Mouse (Mus musculus): ENCODE results near the gene Klhdc3.

Gene Klhdc3

DNA sequence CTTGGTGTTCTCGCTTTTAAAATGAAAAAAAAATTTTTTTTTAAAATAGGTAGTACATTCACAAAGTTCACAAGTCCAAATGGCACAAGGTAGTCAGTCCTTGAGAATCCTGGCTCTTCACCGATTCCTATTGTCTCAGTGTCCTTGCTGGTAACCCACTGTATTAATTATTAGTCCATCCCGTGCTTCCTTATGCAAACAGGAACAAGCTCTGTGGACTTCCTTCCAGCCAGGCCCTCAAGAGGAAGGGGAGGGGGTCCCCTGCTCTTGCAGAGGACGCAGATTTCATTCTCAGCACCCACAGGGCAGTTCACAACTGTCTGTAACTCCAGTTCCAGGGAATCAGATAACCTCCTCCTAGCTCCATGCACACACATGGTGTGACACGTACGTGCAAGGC, 24.7 kb downstream of the Klhdc3 start:
- DNase-seq (ENCODE audit: low spot score) = peak; percentile 84

- DNase-seq (ENCODE audit: low spot score) = peak; percentile 50
These were observed 28.8 kb downstream of the Klhdc3 start for GRCm38 (mm10) chr17:46651755-46652547.

GRCm38 (mm10) chr17:46651292-46651691, 29.4 kb downstream of the Klhdc3 start:
- DNase-seq (ENCODE audit: low spot score) = no peak

DNA sequence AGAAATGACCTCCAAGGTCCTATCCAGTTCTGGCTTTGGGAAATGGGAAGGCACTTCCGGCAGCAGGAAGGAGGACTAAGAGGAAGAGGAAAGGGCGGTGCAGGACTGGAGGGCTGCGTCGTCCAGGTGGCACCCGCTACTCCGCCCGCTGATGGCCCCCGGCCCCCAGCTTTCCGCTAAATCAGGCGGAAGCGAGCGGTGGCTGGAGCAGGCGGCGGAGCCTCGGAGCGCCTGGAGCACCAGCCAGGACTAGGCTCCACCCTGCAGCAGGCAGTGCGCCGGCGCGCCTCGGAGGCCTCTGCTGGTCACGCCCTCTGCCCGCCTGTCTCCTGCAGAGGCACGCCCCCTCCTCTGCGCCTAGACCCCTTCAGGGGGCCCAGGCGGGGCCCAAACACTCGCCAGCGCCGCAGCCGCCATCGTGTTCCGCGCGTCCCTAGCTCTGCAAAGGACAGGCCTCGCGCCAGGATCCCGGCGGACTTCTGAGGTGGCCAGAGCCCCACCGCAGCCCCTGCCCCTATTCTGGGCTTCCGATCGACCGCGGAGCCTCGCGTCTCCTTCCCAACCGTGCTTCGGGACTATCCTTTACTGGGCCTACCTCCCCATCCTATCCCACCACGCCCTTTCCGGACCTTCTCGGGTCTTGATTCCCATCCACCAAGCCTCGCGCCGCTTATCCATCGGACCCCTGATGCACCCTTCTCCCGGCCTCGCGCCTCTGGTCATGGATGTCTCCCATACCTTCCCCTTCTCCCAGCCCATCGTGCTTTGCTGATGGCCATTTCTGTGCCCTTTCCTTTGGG, 30.3 kb downstream of the Klhdc3 start, which contains the start of gene Cul7:
Gene Cul7 (plus strand): TSS at position 106 of the 800 bp plus-strand sequence.
- peak; percentile 96 for DNase-seq (ENCODE audit: low spot score)

DNA sequence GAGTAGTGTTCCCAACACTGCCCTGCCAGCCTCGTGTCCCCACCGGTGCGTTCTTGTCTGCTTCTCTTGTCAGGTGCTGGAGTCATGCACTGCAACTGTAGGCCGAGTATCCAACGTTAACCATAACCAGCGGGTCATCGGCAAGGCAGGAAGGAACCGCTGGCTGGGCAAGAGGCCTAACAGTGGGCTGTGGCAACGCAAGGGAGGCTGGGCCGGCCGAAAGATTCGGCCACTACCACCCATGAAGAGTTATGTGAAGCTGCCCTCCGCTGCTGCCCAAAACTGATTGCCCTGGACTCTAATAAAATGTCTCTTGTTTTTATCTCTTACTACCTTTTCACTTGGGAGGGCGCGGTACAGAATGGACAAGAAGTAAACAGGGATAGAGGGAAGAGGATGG, 30.9 kb downstream of the Klhdc3 start:
- no peak for DNase-seq (ENCODE audit: low spot score)

GRCm38 (mm10) chr17:46648436-46648835, 32.3 kb downstream of the Klhdc3 start:
- DNase-seq (ENCODE audit: low spot score) = no peak

DNA sequence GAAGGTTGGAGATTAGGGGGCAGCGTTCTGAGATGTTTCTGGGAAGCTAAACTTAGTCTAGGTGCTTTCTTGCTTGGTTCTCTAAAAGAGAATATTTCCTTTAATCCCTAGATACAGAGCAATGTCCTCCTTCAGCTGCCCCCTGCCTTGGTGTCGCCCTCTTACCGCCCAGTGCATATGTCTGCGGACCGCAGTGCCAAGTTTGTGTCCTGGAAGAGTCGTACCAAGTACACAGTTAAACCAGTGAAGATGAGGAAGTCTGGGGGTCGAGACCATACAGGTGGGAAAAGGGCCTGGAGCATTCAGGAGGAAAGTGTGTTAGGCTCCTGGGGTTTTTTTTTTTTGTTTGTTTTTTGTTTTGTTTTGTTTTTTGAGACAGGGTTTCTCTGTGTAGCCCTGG, 33.4 kb downstream of the Klhdc3 start:
- no peak for DNase-seq (ENCODE audit: low spot score)

GRCm38 (mm10) chr17:46646322-46646662, 34.4 kb downstream of the Klhdc3 start:
- no peak for DNase-seq (ENCODE audit: low spot score)

DNA sequence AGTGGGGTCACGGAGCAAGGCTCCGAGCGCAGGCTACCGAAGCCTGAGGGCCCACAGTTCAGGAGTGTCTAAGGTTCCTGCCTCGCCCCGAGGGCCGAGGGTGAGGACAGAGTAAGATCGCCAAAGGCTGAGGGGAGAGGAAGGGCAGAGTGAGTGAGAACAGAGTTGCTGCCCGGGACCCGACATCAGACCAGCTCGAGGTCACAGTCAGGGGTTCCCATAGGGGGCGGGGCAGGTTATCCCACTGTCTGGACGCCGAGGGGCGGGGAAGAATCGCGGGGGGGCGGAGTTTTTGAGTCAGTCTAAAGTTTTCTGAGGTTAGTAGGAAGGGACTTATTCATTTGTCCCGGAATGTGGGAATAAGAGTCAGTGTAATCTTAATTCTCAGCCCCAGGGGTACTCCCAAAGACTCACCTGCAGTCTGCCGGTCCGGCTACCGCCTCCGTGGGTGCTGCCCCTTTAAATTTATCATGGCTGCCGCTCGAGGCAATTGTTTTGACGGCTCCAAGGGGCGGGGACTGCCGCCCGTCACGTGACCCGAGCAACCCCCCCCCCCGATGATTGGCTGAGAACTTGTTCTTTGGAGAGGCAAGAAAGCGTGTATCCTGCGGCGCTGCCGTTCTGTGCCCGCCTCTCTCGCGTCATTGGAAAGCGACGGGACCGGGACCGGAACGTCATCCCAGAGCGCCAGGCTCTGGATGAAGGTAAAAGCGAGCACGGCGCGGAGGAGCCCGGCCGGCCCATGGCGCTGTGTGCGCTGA, 35.0 kb downstream of the Klhdc3 start, which contains the start of the genes Klc4 and Mrpl2:
Gene Klc4 (minus strand): TSS at position 462 of the 761 bp plus-strand sequence.
Gene Mrpl2 (plus strand): TSS at position 669 of the 761 bp plus-strand sequence.
- peak; percentile 99 for DNase-seq (ENCODE audit: low spot score)

DNA sequence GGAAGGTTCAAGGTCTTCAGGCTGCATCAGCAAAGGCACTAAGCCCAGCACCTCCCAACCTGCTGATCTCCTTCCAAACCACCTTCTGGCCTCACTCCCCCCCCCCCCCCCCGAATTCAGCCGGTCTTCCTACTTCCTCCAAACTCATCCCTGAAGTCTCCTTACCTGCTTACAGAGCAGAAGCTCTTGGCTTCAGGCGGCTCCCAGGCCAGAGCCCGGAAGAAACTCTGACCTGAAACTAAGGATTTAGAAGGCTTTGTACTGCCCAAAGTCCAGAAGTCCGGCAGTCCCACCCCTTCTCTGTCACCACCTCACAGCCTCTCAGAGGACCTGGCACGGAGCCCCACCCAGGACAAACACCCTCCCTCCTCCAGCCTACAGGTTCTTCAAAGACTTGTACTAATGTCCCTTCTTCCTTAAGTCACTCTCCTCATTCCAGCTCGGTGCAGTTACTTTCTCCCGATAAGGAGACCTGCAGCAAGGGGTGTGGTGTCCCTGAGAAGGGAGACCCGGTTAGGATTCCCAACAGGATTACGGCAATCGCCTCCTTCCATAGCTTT, 35.7 kb downstream of the Klhdc3 start:
- peak; percentile 87 for DNase-seq (ENCODE audit: low spot score)

GRCm38 (mm10) chr17:46644152-46644805, 36.4 kb downstream of the Klhdc3 start:
- no peak for DNase-seq (ENCODE audit: low spot score)

DNA sequence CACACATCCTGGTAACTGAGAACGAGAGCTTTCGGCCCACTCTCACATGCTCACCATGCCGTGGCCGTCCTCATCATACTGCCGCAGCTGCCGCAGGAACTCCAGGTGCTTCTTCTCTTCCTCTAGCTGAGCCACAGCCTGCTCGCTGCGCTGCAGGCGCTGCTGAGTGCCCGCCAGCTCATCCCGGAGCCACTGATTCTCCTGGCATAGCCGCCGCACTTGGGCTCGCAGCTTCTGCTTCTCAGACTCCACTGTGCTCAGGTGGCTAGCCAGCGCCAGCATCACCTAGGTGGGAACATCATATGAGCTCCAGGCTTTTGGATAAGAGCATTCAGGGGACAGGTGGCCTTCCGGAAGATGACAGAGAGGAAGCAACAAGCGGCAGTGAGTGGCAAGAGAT, 38.7 kb downstream of the Klhdc3 start:
- DNase-seq (ENCODE audit: low spot score) = no peak

DNA sequence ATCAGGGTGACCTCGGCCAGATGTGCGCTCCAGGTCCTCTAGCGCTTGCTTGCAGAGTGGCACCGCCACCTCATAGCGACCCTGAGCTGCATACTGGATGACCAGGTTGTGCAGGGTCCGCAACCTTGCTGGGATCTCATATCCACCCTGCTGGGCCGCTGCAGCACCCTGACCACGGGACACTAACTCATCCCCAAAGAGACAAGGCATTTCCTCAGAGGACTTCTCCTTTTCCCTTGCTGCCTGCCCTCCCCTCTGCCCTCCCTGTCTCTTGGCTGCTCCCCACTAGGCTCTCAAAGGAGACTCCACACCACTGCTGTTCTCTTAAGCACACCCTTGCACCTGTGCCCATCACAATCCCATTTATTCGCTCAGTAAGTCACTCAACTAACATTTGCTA, 40.8 kb downstream of the Klhdc3 start:
- DNase-seq (ENCODE audit: low spot score) = no peak

DNA sequence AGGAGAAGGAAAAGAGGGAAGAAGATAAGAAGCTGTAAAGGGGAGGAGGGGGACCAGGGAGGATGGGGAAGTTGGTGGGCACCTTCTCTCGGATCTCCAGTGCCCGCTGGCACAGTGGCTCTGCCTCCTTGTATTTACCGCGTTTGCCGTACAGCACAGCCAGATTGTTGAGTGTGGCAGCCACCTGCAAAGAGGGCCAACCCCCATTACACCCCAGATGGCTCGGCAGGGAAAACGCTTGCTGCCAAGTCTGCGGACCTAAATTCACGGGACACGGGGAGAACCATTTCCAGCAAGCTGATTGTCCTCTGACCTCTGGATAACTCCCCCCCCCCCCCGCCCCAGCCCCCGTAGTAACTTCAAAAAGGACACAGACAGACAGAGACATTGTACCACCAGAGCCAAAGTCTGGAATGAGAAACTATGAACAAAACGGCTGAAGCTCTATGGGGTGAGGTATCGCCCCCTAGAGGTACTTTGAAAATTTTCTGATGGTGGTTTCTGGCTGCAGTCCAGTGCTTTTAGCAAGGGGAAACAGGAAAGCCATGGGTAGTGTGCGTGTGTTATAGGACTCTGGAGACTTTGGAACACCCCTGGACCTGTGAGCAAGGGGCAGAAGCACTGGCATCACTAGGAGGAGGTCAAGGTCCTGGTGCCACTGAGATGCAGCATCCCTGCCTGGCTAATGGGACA, 43.7 kb downstream of the Klhdc3 start:
- DNase-seq (ENCODE audit: low spot score) = no peak

DNA sequence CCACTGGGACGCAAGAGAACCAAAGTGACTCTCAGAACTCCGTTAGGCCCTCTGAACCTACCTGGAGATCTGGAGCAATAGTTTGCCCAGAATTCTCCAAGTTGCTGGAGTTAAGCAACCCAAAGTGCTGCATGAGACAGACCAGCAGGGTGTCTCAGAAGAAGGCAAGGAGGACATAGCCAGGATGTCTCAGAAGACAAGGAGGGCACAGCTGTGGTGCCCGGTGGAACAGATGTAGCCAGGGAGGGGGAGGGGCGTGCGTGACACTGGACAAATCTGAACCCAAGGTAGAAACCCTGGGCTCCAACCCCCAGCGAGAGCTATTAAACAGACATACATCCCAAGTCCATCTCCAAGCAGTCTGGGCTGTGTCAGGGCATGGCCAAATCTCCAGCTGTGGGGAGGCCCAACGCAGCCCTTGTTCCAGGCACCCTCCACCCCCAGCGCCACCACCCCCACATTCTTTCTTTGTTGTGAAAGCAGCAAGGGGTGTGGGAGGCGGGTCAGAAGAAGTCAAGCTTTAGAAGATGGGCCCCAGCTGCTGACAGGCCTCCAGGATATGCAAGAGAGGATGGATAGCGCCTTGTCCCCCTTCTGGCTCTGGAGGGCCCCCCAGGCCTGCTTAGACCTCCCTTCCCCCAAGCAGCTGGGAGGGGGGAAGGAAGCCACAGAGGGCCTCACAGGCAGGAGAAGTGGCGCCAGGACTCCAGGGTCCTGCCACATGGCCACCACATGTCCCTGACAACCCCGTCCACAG, 50.9 kb downstream of the Klhdc3 start:
- DNase-seq (ENCODE audit: low spot score) = peak; percentile 59

GRCm38 (mm10) chr17:46628791-46629684, 51.7 kb downstream of the Klhdc3 start, which contains the start of gene Ptk7:
TSS of gene Ptk7 (minus strand) at chr17:46629504.
- DNase-seq (ENCODE audit: low spot score) = peak; percentile 92

- DNase-seq (ENCODE audit: low spot score) = no peak
These were observed 52.3 kb downstream of the Klhdc3 start for GRCm38 (mm10) chr17:46628471-46628790.

DNA sequence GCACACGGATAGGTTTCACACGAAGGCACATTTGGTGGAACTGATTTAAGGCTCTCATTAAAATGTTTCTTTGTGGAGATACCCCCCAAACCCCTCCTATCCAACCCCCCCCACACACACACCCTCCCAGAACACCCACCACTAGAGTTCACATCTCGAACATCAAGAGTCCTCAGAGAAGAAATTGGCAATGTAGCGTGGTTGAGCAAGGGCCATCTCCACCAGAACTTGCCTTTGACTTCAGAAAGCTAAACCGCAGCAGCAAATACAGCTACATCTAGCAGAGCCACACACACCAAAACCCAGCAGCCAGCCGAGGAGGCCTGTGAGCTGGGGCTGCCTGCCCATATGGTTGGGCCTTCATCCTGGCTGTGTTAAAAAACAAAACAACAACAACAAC, 53.3 kb downstream of the Klhdc3 start:
- no peak for DNase-seq (ENCODE audit: low spot score)

- no peak for DNase-seq (ENCODE audit: low spot score)
These were observed 56.1 kb downstream of the Klhdc3 start for GRCm38 (mm10) chr17:46624598-46624997.
